Mouse (Mus musculus) ES-E14 (cell line): ENCODE measurements around the gene Cpne6. TPM values are rescaled to one million over a fixed set of nuclear protein-coding genes. Genes with fewer than 3 reads are reported as not detected.
A peak's percentile ranks its signal among the peaks of the same experiment; 100 is the strongest.

Experiments used
- DNase-seq: peaks from one replicate; pipeline ENCODE4 v3.0.0-alpha.2; 2013; ENCODE audit warnings: low read depth, low spot score
- H3K27ac ChIP-seq: 2 replicates; pipeline ENCODE4 v1.5.1; 2012; ENCODE audit warnings: low read depth, mild to moderate bottlenecking, low read length, moderate library complexity, mixed read lengths; ENCODE audit not compliant: poor library complexity, insufficient read depth, severe bottlenecking
- H3K36me3 ChIP-seq: 2 replicates; pipeline ENCODE4 v1.6.1; 2012; ENCODE audit warnings: mild to moderate bottlenecking, low read length, moderate library complexity, mixed read lengths; ENCODE audit not compliant: control insufficient read depth, poor library complexity, insufficient read depth, severe bottlenecking
- H3K4me1 ChIP-seq, 2 experiments: fragments of 150-350 bp in 1 of 2; sonication (generic) in 1 of 2; 2 replicates each; pipeline ENCODE4 v1.6.1; 2012; ENCODE audit warnings: low read length in 2 of 2, mild to moderate bottlenecking in 1 of 2, mixed read lengths in 1 of 2; ENCODE audit not compliant: control insufficient read depth in 2 of 2, insufficient read depth in 2 of 2, poor library complexity in 1 of 2
- H3K4me3 ChIP-seq, 2 experiments: fragments of 150-350 bp in 1 of 2; sonication (generic) in 1 of 2; 2 replicates each; pipeline ENCODE4 v1.5.1; 2012; ENCODE audit warnings: low read length in 2 of 2, low read depth in 1 of 2, mild to moderate bottlenecking in 1 of 2, mixed read lengths in 1 of 2; ENCODE audit not compliant: insufficient read depth in 1 of 2, poor library complexity in 1 of 2, severe bottlenecking in 1 of 2
- H3K9ac ChIP-seq: 2 replicates; pipeline ENCODE4 v1.6.1; 2012; ENCODE audit warnings: low read depth, mild to moderate bottlenecking, low read length, mixed read lengths; ENCODE audit not compliant: poor library complexity, insufficient read depth, severe bottlenecking
- H3K9me3 ChIP-seq: fragments of 150-350 bp; sonication (generic); 2 replicates; pipeline ENCODE4 v1.6.1; 2012; ENCODE audit warnings: low read depth, mild to moderate bottlenecking, low read length; ENCODE audit not compliant: control insufficient read depth, insufficient read depth
- CHD2 ChIP-seq: IDR thresholded peaks from 2 replicates; pipeline ENCODE4 v1.6.1; 2014; ENCODE audit warnings: mild to moderate bottlenecking, low read depth, low read length, inconsistent platforms
- HCFC1 ChIP-seq: IDR thresholded peaks from 2 replicates; pipeline ENCODE4 v1.6.1; 2012; ENCODE audit warnings: low read length, inconsistent platforms, borderline replicate concordance; ENCODE audit not compliant: insufficient read depth
- MAFK ChIP-seq: IDR thresholded peaks from 2 replicates; pipeline ENCODE4 v1.6.1; 2014; ENCODE audit warnings: mild to moderate bottlenecking, low read depth, low read length, inconsistent platforms; ENCODE audit not compliant: insufficient read depth
- ZC3H11A ChIP-seq: IDR thresholded peaks from 2 replicates; pipeline ENCODE4 v1.6.1; 2012; ENCODE audit warnings: low read depth, mild to moderate bottlenecking, inconsistent platforms, low read length, borderline replicate concordance
- ZNF384 ChIP-seq: IDR thresholded peaks from 2 replicates; pipeline ENCODE4 v1.6.1; 2012; ENCODE audit warnings: low read depth, low read length, inconsistent platforms
- in situ Hi-C, 2 experiments: fragments of 600-800 bp; cut with MboI; formaldehyde crosslinking; loops; one replicate each; pipeline ENCODE4 v1.15.1; 2025; ENCODE audit warnings: low sequenced_read_pairs in 2 of 2, inconsistent platforms in 1 of 2; ENCODE audit not compliant: unreplicated experiment in 2 of 2
- total RNA-seq: library from RNA; depleted of rRNA; stranded (reverse); fragments of 300-350 nt; gene quantifications from 2 replicates; pipeline ENCODE4 v1.2.3, GENCODE M21; 2012

Cpne6 gene
- total RNA-seq, 1 experiment = not detected

DNA sequence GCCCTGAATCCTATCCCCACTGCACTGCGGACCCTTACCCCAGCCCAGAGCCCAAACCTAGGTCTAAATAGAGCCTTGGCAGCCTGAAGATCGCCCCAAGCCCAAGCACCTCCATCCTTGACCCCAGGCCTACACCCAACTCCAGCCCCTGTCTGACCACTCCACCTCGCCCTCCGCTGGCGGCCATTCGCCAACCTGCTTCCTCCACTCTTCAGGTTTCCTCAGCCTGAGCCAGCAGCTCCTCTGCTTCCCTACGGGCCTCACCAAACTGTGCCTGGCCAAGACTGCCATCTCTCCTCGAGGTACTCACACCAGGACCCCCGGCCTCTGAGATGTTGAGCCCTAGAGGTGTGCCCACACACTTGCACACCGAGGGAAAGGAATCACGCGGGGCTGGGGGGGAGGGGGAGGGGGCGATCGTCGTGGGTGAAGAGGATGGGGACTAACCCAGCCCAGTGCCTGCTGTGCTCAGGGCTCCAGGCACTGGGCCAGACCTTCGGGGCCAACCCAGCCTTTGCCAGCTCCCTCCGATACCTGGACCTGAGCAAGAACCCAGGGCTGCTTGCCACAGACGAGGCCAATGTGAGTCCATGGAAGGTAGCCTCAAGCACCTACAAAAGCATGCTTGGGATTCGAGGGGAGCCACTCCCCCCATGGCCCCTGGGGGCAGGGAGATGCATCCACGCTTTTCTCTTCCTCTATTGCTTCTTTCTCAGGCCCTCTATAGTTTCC lies 14.6 kb upstream of the Cpne6 start:
- H3K9me3 ChIP-seq = no peaks in the 10 kb centered on the region
- no peak overlapping the region for H3K4me3 ChIP-seq
- H3K27ac ChIP-seq = no peak overlapping the region
- H3K36me3 ChIP-seq = no peaks in the 10 kb centered on the region
- TF ChIP-seq HCFC1 (no peak), MAFK (no peak), CHD2 (no peak), ZNF384 (no peak), ZC3H11A (no peak)
- no peak for DNase-seq
- H3K9ac ChIP-seq = no peak overlapping the region
- in situ Hi-C loops = no loop called here
- H3K4me1 ChIP-seq = peaks cover 0 to 18% of the 10 kb centered on the region in 2 experiments; a peak in 1 of 4 replicates

DNA sequence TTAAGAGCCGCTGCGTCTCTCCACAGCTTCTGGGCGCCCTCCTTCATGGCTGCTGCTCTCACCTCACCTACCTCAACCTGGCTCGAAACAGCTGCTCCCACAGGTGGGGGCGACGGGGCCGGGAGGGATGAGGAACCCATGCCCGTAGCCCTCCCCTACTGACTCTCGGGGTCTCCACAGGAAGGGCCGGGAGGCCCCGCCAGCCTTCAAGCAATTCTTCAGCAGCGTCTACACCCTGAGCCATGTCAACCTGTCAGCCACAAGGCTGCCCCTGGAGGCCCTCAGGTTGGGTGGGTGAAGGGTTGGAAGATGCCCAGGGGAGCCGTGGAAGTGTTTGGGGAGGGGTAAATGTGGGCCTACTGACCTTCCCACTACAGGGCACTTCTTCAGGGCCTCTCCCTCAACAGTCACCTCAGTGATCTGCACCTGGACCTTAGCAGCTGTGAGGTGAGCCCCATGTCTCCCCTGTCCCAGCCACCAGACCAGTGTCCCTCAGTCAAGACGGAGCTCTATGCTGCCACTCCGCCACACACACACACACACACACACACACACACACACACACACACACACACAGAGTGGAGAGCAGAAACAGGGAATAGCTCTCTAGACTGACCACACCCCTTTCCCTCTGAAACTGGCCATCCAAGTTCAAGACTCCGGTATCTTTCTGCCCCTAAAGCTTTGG lies 13.3 kb upstream of the Cpne6 start:
- no peaks in the 10 kb centered on the region for H3K36me3 ChIP-seq
- H3K4me1 ChIP-seq = peaks cover 0 to 15% of the 10 kb centered on the region in 2 experiments; a peak in 1 of 4 replicates
- no peak overlapping the region for H3K4me3 ChIP-seq
- TF ChIP-seq HCFC1 = no peak
- TF ChIP-seq ZNF384 = no peak
- no peak for TF ChIP-seq ZC3H11A
- no peak for TF ChIP-seq MAFK
- TF ChIP-seq CHD2 = no peak
- no peak overlapping the region for H3K9ac ChIP-seq
- no peak for DNase-seq
- no peak overlapping the region for H3K27ac ChIP-seq
- in situ Hi-C loops = no loop called here
- H3K9me3 ChIP-seq = no peaks in the 10 kb centered on the region

DNA sequence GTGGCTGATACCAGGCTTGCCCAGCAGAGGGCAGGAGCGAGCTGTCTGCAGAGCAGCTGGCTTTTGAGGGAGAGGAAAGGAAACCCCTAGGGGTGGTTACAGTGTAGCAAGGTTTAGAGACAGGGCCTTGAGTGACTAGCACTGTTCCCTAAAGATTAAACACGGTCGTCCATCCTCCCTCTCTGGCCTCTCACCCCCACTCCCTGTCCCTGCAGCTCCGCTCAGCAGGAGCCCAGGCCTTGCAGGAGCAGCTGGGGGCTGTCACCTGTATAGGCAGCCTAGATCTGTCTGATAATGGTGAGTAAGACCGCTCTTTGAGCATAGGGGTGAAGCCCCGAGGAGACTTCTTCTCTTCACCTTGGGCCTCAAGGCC lies 12.8 kb upstream of the Cpne6 start:
- in situ Hi-C loops = no loop called here
- Histone ChIP-seq H3K9ac (no peak overlapping the region), H3K27ac (no peak overlapping the region), H3K9me3 (no peaks in the 10 kb centered on the region), H3K4me1 (peaks cover 0 to 11% of the 10 kb centered on the region in 2 experiments; a peak in 1 of 4 replicates), H3K4me3 (no peak overlapping the region), H3K36me3 (no peaks in the 10 kb centered on the region)
- peak; percentile 90 for DNase-seq
- TF ChIP-seq CHD2 (no peak), ZC3H11A (peak; percentile 91)

DNA sequence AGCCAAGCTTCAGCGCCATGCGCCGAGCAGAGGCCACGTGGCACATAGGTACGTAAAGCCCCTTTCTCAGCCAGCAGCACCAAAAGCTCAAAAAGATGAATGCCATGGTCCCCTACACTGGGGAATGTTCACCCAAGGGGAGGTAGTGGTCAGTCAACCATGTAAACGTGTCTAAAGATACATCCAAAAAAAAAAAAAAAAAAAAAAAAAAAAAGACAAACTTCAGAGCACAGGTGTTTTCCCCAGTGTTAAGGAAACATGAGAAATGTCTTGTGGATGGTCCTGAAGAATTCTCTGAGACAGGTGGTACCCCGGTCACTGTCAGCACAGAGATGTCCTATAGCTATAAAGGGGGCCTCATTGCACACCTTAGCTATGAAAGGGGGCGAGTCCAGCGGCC lies 4.6 kb upstream of the Cpne6 start:
- no peak for DNase-seq
- TF ChIP-seq ZNF384 (no peak), HCFC1 (no peak), ZC3H11A (no peak), CHD2 (no peak), MAFK (no peak)
- Histone ChIP-seq H3K9me3 (no peaks in the 10 kb centered on the region), H3K27ac (no peak overlapping the region), H3K36me3 (no peaks in the 10 kb centered on the region), H3K4me1 (peaks cover 0 to 4% of the 10 kb centered on the region in 2 experiments; a peak in 1 of 4 replicates), H3K4me3 (no peak overlapping the region), H3K9ac (no peak overlapping the region)
- in situ Hi-C loops = no loop called here
